Mouse (Mus musculus) CD4-positive, CD25-positive, alpha-beta regulatory T cell, adult 4 months (primary cell): ENCODE measurements around the gene Smcr8. TPM values are rescaled to one million over a fixed set of nuclear protein-coding genes. Genes with fewer than 3 reads are reported as not detected.
A peak's percentile ranks its signal among the peaks of the same experiment; 100 is the strongest.
"Not testable (repeated sequence)": the region's sequence is repeated elsewhere in the genome, so short reads cannot be mapped to it uniquely, and the experiment has no call there.

Source experiments
- ATAC-seq: one replicate; pipeline ENCODE4 v1.8.0; 2017
- polyA plus RNA-seq, 2 experiments: library from polyadenylated mRNA; unstranded; fragments of 100-300 nt; shearing (Covaris generic); gene quantifications; one replicate each; pipeline ENCODE4 v1.2.1; 2017

Smcr8 gene
- polyA plus RNA-seq, 2 experiments from 2014 or later, result 5.7 to 6.6 TPM

DNA sequence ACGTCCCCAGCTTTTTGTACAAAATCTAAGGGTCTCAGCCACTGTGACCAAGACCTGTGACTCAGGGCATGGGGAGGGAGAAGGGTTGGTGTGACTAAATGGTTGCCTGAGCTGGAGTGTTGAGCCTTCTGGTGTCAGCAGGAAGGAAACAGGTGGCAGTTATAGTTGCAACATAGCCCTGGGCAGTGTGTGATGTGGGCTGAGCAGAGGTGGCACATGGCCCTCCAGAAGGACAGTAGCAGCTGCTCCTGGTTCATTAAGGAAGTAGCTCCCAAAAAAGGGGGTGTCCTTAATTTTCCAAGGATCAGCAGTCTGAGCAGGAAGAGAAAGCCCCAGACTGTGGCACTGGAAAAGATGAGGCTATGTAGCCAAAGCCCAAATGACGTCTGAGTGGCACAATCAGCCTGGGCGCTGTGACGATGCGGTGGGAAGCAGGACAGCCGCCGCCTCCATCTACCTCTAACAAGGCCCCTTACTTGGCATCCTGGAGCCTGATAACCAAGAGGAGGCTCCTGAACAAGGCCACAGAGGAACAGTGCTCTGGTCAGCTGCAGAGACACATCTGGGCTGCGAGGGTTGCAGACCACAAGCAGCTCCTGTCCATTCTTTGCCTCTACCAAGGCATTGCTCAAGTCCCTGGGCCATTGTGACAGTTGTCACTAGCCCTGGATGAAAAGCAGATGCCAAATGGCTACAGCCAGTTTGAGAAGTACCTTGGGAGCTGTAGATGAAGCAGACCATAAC lies 7.0 kb downstream of the Smcr8 start:
- no peak for ATAC-seq

DNA sequence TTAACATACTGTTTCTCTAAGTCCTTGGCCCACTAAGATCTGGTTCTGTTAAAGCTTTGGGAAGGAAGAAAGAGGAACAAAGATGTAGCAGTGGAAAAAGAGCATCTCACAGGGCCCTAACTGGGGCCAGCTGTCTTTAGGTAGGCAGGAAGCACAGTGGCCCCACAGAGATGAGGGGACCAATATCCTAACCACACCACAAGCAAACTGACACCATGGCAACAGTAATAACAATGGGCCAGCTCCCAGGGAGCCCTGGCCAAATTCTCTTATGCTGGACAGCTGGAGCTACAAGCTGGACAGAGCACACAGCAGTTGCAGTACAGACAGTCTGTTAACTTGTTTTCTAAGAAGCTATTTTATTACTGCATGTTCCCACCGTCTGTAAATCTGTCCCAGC lies 10.3 kb downstream of the Smcr8 start:
- no peak for ATAC-seq

DNA sequence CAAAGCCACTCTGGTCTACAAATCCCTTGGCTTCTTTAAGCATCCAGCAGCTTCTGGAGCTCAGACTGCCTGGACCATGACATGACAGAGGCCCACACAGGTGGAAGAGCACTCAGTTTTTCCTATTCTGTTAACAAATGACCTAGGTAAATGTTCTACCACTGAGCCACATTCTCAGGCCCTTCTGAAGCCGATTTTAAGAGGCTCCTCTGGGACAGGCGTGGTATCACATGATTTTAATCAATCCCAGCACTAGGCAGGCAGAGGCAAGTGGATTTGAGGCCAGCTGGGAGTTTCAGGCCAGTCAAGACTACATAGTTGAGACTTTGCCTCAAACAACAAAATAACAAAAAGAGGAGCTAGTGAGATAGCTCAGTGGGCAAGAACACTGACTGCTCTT lies 13.1 kb downstream of the Smcr8 start:
- ATAC-seq, result no peak

DNA sequence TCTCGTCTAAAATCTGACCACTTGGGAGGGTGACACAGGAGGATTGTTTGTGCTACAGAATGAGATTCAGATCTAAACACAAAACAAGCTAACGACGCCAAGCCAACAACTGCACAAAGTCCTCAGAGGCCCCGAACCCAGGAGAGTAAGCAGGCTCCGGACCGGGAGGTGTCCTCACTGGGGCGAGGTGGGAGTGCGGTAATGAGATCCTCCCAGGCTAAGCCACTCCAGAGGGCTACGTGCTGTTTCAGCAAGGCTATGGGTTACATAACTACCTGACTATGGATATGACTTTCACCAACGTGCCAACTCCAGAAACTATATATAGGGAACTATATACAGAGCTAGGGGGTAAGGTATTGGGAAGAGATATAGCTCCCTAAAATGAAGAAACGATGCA lies 19.0 kb downstream of the Smcr8 start:
- ATAC-seq, result no peak

DNA sequence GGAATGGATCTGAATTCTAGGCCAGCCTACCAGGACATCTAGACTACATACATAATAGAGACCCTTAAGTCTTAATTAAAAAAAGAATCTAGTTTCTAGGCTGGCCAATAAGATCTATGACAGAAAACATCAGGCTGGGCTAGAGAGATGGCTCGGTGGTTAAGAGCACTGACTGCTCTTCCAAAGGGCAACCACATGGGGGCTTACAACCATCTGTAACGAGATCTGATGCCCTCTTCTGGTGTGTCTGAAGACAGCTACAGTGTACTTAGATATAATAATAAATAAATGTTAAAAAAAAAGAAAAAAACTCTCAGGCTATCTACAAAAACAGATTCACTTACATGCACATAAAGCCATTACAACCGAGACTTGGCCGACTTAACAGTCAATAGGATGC lies 22.7 kb downstream of the Smcr8 start:
- no peak for ATAC-seq

DNA sequence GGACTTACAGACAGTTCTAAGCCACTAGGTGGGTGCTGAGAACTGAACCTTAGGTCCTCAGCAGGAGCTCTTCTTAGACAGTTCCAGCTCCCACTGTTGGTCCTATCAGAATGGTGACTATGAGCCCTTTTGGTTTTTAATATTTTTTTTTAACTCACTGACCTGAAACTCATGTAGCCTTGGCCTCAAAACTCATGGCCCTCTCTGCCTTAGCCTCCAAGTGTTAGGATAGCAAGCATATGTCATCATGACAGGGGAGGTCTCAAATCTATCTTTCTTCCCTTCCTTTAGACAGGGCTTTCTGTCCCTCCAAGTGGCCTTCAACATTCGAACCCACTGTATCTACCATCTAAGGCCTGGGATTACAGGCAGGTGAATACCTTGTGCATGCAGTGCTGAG lies 23.6 kb downstream of the Smcr8 start:
- ATAC-seq, result no peak

DNA sequence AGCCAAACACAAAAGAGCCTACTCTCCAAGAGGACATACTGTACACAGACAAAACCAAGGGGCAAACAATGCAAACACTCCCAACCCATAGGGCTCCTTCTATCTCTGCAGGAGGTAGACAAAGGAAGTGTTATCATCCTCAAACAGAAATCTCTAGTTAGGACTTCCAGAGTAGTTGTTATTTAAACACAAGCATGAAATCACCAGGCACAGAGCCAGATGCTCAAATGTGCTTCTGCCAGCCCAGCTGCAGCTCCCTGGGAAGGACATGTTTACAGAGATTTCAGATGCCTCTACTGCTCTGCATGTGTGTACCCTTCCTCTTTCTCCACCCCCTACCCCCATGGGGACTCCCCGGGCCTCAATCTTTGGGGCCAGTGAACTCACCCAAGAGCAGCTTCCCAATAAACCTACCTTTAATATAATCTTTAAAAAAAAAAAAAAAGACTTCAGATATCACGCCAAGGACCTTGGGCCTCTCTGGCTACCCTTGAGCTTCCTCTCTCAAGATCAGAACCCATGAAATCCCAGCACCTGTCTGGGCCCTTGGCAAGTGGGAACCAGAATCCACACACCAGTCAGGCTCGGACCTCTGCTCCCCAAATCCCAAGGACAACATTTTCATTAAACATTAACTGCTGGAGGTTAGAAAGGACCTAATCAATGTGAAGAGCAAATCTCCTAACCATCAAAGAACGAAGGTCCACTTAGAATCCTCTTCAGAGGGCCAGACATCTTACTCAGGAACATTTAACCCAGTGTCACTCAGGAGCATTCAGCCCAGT lies 31.2 kb downstream of the Smcr8 start:
- no peak for ATAC-seq

DNA sequence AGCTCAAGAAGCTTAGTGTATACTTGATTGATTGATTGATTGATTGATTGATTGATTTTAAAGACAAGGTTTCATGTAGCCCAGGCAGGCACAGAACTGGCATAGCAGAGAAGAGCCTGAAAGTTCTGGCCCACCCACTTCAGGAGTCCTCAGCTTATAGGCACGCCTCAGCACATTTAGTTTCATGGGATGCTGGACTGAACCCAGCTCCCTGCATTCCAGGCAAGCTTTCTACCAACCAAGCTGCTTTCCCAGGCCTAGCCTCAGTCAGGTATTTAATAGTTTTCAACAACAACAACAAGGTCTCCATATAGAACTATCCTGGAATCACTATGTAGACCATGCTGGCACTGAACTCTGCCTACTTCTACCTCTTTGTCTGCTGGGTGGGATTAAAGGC lies 32.2 kb downstream of the Smcr8 start:
- no peak for ATAC-seq

DNA sequence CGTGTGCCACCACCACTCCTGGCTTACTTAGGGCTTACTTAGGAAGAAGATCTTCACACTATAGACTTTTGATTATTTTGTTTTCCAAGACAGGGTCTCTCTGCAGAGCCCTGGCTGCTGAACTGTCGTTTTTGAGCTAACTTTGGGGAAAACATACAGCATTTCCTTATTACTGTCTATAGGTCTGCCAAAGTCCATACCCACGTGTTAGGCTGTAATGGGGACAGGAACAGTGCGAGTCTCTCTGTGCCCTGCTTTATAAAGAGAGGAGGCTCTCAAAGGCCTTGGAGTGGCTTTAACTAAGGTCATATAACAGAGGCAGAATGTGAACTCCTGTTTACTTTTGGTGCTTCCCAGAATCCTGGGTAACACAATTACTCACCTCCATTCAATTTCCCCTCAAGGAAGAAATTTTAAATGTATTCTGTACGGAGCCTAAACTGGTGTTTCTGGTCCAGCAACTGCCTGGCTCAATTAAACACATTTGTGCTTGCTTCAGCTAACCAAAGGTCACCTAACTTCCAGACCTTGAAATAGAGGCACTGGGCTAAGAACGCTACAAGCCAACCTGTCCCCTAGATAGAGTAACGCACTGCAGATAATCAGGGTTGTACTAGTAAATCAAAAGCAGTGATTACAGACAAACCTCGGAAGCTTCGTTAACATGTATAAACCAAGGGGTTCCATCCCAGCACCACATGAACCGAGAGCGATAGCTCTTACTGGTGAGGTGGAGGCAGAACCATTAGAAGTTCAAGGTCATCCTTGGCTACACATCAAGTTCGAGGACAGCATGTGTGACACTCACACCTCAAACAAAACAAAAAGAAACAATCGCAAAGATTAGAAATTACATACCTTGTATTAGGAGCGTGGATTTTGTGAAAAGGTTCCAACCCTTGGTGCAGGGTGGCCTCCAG lies 33.0 kb downstream of the Smcr8 start:
- no peak for ATAC-seq

DNA sequence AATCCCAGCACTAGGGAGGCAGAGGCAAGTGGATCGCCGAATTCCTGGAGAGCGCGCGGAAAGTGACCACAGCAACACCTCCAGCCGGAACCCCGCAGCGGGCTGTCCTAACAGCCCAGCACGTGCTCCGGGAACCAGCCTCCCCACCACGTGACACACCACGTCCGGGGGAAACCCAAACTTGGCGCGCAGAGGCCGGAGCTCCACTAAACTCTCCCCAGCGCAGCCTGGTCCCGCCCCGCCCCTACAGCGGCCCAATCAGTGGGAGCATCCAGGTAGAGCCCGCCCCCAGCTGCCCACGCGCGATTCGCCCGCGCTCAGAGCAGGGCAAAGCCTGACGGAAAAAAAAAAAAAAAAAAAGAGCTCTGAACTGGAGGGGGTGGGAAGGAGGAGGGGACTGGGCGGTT lies 33.7 kb downstream of the Smcr8 start:
- ATAC-seq, result peak; percentile 100

DNA sequence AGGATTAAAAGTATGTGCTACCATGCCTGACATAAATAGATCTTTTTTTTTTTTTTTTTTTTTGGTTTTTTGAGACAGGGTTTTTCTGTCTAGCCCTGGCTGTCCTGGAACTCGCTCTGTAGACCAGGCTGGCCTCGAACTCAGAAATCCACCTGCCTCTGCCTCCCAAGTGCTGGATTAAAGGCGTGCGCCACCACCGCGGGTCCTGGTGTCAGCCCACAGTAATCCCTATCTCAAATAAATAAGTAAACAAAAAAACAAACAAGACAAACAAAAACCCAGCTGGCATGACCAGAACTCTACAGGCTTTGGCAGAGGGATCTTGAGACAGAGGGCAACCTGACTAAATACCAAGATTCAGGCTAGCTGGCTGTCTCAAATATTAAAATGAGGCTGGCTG lies 34.3 kb downstream of the Smcr8 start, which contains the start of gene Shmt1:
TSS of gene Shmt1 (minus strand) at position 101 of the 400 bp plus-strand sequence.
- not testable (repeated sequence) for ATAC-seq

DNA sequence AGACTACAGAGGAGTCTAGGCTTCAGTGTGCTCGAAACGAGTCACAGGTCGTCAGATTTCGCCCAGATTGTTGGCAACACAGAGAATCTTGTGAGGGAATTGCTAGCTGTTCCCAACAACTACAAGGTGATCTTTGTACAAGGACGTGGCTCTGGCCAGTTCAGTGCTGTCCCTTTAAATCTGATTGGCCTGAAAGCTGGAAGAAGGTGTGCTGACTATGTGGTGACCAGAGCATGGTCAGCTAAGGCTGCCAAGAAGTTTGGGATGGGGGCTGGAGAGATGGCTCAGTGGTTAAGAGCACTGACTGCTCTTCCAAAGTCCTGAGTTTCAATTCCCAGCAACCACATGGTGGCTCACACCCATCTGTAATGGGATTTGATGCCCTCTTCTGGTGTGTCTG lies 39.1 kb downstream of the Smcr8 start:
- ATAC-seq, result no peak

DNA sequence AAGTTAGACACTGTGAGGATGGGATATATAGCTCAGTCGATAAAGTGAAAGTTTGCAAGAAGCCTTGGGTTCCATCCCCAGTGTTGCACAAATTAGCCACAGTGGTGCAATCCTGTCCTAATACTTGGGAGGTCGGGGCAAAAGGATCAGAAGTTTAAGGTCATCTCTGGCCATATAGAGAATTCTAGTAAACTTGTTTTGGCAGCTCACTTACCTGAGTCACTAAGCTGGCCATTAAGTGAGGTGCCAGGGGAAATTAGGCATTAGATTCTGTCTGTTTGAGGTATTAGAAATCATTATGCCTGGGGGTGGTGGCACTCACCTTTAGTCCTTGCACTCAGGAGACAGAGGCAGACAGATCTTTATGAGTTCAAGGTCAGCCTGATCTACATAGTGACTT lies 46.4 kb downstream of the Smcr8 start:
- ATAC-seq, result no peak

DNA sequence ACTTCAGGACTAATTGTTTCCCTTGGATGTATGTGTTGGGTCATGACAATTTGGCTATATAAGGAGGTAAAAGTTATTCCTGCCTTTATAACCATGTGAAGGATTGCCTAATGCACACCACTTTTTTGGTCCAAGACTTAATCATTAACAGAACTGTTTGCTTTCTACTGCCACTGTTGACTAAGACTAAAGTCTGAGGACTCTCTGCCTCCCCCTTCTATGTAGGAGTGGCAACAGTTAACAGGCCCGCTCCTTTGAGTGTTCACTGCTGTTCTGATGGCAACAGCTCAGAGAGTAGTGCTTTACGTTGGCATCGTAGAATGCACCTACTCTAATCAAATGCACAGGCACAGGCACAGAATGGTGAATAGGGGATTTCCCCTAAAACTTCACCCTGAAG lies 47.9 kb downstream of the Smcr8 start:
- ATAC-seq, result no peak

DNA sequence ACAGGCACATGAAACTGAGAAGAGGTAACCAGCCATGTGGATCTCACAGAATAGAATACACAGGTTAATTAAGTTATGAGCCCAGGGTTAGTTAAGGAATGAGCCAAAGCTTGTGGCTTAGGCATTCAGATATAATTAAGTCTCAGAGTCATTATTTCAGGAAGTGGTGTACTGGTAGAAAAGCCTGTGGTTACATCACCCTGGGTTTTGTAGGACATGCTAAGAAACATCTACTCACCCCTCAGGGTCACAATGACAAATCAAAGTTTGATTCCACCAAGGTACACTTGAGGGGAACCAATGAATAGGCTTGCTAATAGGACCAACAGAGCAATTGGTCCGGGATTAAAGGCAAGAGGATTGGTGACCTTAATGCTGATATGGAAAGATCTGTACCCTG lies 49.4 kb downstream of the Smcr8 start:
- ATAC-seq, result no peak

DNA sequence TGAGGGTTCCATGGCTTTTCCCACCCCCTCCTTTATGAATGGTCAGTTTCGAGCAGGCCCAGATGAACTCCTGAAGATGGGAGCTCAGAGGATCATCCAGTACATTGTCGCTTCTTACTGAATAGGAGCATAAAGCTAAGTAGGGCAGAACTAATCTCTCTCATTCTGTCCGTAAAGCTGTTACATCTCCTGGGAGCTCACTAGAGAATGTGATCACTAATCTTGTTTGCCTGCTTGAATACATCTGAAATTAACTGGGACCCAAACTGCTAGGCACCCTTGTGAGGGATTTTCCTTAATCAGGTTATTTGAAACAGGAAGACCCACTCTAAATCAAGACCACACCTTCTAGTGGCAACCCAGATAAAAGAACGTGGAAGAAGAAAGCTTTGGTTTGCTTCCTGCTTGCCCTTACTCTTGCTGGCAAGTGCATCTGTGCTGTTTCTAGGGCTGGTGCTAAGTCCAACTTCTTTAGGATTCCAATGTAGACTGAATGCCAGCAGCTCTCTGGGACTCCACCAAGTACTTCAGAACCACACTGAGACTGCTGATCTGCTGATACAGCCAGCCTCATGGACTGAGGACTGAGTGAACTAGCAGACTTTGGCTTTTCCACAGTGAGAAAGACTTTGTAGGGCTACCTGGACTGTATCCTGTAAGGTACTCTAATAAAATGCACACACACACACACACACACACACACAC lies 50.1 kb downstream of the Smcr8 start:
- no peak for ATAC-seq

DNA sequence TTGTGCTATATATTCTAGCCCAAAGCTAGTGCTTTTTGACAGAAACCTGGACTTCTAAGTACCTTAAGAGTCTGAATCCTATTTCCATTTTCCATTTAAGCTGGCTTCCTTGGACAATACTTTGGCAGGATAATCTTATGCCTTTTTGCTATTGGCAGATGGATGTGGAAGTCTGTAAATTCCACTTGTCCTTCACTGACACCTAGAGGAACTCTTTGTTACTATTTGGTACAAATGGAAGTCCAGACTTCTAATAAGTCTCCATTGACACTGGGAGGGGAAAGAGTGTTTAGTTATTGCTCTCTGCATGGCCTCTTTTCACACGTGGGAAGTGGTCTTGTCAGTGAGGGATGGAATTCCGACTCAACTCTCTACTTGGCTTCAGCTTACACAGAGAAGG lies 51.6 kb downstream of the Smcr8 start:
- no peak for ATAC-seq

DNA sequence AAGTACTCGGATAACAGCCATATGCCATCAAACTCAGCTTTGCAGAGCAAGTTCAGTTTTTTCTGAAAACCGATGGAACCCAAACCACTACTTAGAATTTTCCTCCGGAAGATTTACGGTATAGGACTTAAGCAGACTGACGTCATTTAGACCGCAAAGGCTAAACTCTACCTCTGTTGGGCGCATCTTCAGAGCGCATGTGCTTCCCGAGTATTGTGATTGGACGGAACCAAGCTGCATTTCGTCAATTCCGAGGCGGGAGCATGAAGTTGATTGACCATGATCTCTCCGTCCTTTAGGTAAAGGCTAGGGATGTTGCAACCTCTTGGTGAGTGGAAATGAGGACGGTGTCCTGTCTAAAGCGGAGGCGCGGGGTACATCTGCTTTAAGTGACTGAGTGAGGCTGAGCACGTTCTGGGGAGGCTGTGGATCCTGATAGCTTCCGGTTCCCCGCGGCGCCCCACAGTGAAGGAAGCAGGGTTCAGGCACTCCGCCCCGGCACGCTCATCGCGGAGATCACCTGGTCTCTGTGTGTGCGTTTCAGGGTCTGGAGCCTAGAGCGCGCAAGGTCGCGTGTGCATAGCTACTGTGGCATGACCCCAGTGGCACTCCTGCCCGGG lies 53.2 kb downstream of the Smcr8 start, which contains the start of gene Dhrs7b:
TSS of gene Dhrs7b (plus strand) at position 199 of the 620 bp plus-strand sequence.
- peak; percentile 96 for ATAC-seq

DNA sequence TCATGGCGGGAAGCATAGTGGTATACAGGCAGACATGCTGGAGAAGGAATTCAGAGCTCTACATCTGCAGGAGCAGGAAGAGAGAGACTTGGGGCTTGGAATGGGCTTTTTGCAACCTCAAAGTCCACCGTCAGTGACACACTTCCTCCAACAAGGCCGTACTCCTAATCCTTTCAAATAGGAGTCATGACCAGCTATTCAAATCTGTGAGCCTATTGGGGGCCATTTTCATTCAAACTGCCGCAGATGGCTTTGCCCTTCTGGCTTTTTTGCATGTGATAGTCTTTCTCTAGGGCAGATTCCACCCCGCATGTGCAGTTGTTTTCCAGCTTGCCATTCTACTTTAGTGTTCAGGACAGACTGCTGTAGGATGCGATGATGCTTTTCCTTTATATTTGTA lies 59.6 kb downstream of the Smcr8 start:
- ATAC-seq, result no peak
